Mouse (Mus musculus) kidney, embryonic 14.5 days (tissue): ENCODE data around the gene Olfr974. TPM values are rescaled to one million over a fixed set of nuclear protein-coding genes. Genes with fewer than 3 reads are reported as not detected.
"Not testable (repeated sequence)": the region's sequence is repeated elsewhere in the genome, so short reads cannot be mapped to it uniquely, and the experiment has no call there.

ENCODE experiments used
- ATAC-seq: fragments of 200-750 bp; cut with Nextera tagmentation; 2 replicates; pipeline ENCODE4 v1.8.0; 2017; ENCODE audit warnings: moderate number of reproducible peaks, mild to moderate bottlenecking, moderate TSS enrichment, moderate library complexity; ENCODE audit not compliant: low FRiP score, low TSS enrichment
- H3K27ac ChIP-seq: fragments of 300-500 bp; sonication (generic); 2 replicates; pipeline ENCODE4 v1.5.1; 2014; ENCODE audit warnings: low read depth, mild to moderate bottlenecking, low read length, moderate library complexity, mixed read lengths
- H3K27me3 ChIP-seq: fragments of 300-500 bp; sonication (generic); 2 replicates; pipeline ENCODE4 v1.6.1; 2014; ENCODE audit warnings: mild to moderate bottlenecking, low read length; ENCODE audit not compliant: control insufficient read depth, insufficient read depth
- H3K36me3 ChIP-seq: fragments of 300-500 bp; sonication (generic); 2 replicates; pipeline ENCODE4 v1.6.1; 2014; ENCODE audit warnings: low read length, mixed read lengths; ENCODE audit not compliant: control insufficient read depth, insufficient read depth
- H3K4me1 ChIP-seq: fragments of 300-500 bp; sonication (generic); 2 replicates; pipeline ENCODE4 v1.6.1; 2014; ENCODE audit warnings: low read length, mixed read lengths; ENCODE audit not compliant: control insufficient read depth, insufficient read depth
- H3K4me2 ChIP-seq: fragments of 300-500 bp; sonication (generic); replicated peaks from 2 replicates; pipeline ENCODE4 v1.6.1; 2014; ENCODE audit warnings: low read depth, mild to moderate bottlenecking, low read length
- H3K4me3 ChIP-seq: fragments of 300-500 bp; sonication (generic); 2 replicates; pipeline ENCODE4 v1.5.1; 2014; ENCODE audit warnings: mild to moderate bottlenecking, low read length
- H3K9ac ChIP-seq: fragments of 300-500 bp; sonication (generic); 2 replicates; pipeline ENCODE4 v1.6.1; 2014; ENCODE audit warnings: low read depth, mild to moderate bottlenecking, low read length, moderate library complexity
- H3K9me3 ChIP-seq: fragments of 300-500 bp; sonication (generic); 2 replicates; pipeline ENCODE4 v1.6.1; 2016; ENCODE audit warnings: low read length; ENCODE audit not compliant: control insufficient read depth
- WGBS: fragments of 180-500 bp; shearing (Covaris S2); extraction: QIAGEN DNeasy Blood & Tissue Kit; methylation state at CpG from one replicate; pipeline ENCODE4 v1.1.7; 2014; 5-methylcytosine and 5-hydroxymethylcytosine counted together
- polyA plus RNA-seq: library from polyadenylated mRNA; unstranded; fragments of >200 nt; fragmentation: Nextera tagmentation; extraction: Ambion mirVana; gene quantifications from 2 replicates; pipeline ENCODE4 v1.2.1, GENCODE M21; 2014

Gene Olfr974
- polyA plus RNA-seq = not detected in 2 replicates

- no peak within 1 kb of the TSS for H3K27ac ChIP-seq
- H3K27me3 ChIP-seq = no peaks in the 10 kb centered on the region
- H3K4me3 ChIP-seq = no peak within 1 kb of the TSS
- no peaks in the 10 kb centered on the region for H3K9me3 ChIP-seq
- H3K36me3 ChIP-seq = no peaks in the 10 kb centered on the region
- no peak within 1 kb of the TSS for H3K4me2 ChIP-seq
- WGBS = 100% methylated on average over 1 of the region's 1 CpGs
- H3K4me1 ChIP-seq = no peaks in the 10 kb centered on the region
- H3K9ac ChIP-seq = no peak within 1 kb of the TSS
- no peak for ATAC-seq
Measured at GRCm38 (mm10) chr9:39937201-39937600, at the start of gene Olfr974. Olfr974 (plus strand) TSS chr9:39937501.

- ATAC-seq = no peak
- H3K27me3 ChIP-seq = no peaks in the 10 kb centered on the region
- H3K27ac ChIP-seq = no peak overlapping the region
- no peak overlapping the region for H3K4me3 ChIP-seq
- H3K9ac ChIP-seq = no peak overlapping the region
- no peak overlapping the region for H3K4me2 ChIP-seq
- H3K4me1 ChIP-seq = no peaks in the 10 kb centered on the region
- WGBS = 85% methylated on average over 6 of the region's 6 CpGs
- H3K36me3 ChIP-seq = no peaks in the 10 kb centered on the region
- H3K9me3 ChIP-seq = no peaks in the 10 kb centered on the region
Measured at GRCm38 (mm10) chr9:39905106-39905505, 32.2 kb upstream of the Olfr974 start.

- Histone ChIP-seq H3K9me3 (no peaks in the 10 kb centered on the region), H3K4me1 (no peaks in the 10 kb centered on the region), H3K9ac (no peak within 1 kb of the TSS), H3K4me2 (no peak within 1 kb of the TSS), H3K27me3 (no peaks in the 10 kb centered on the region), H3K27ac (no peak within 1 kb of the TSS), H3K4me3 (no peak within 1 kb of the TSS), H3K36me3 (no peaks in the 10 kb centered on the region)
- ATAC-seq = no peak
- WGBS = 68% methylated on average over 2 of the region's 2 CpGs
Measured at GRCm38 (mm10) chr9:39907036-39907435, 30.3 kb upstream of the Olfr974 start, which contains the start of gene Olfr229. Olfr229 (plus strand) TSS chr9:39907336.

GRCm38 (mm10) chr9:39909939-39910338 lies 27.4 kb upstream of the Olfr974 start:
- no peak overlapping the region for H3K27ac ChIP-seq
- H3K4me1 ChIP-seq = no peaks in the 10 kb centered on the region
- 86% methylated on average over 3 of the region's 3 CpGs for WGBS
- no peaks in the 10 kb centered on the region for H3K27me3 ChIP-seq
- no peak overlapping the region for H3K4me3 ChIP-seq
- no peak for ATAC-seq
- H3K4me2 ChIP-seq = no peak overlapping the region
- no peak overlapping the region for H3K9ac ChIP-seq
- no peaks in the 10 kb centered on the region for H3K36me3 ChIP-seq
- no peaks in the 10 kb centered on the region for H3K9me3 ChIP-seq

- H3K4me1 ChIP-seq, H3K9ac ChIP-seq, H3K4me2 ChIP-seq, H3K9me3 ChIP-seq, H3K4me3 ChIP-seq, H3K27ac ChIP-seq, H3K27me3 ChIP-seq, ATAC-seq, H3K36me3 ChIP-seq: not testable (repeated sequence)
- no CpG with 5 or more reads among the region's 4 CpGs for WGBS
Measured at GRCm38 (mm10) chr9:39927975-39928836, 9.1 kb upstream of the Olfr974 start.

- not testable (repeated sequence) for H3K4me2 ChIP-seq, H3K27me3 ChIP-seq, H3K9ac ChIP-seq, H3K4me3 ChIP-seq, ATAC-seq, H3K27ac ChIP-seq, H3K36me3 ChIP-seq, H3K4me1 ChIP-seq, H3K9me3 ChIP-seq
- 82% methylated on average over 1 of the region's 1 CpGs for WGBS
Measured at GRCm38 (mm10) chr9:39928837-39929236, 8.5 kb upstream of the Olfr974 start.

- H3K4me2 ChIP-seq = no peak within 1 kb of the TSS
- no peak within 1 kb of the TSS for H3K27ac ChIP-seq
- no peak for ATAC-seq
- no peaks in the 10 kb centered on the region for H3K36me3 ChIP-seq
- H3K4me3 ChIP-seq = no peak within 1 kb of the TSS
- no peaks in the 10 kb centered on the region for H3K27me3 ChIP-seq
- H3K4me1 ChIP-seq = no peaks in the 10 kb centered on the region
- WGBS = 77% methylated on average over 1 of the region's 1 CpGs
- H3K9me3 ChIP-seq = no peaks in the 10 kb centered on the region
- H3K9ac ChIP-seq = no peak within 1 kb of the TSS
Measured at GRCm38 (mm10) chr9:39951946-39952345, 14.6 kb downstream of the Olfr974 start, which contains the start of gene Olfr975. Olfr975 (minus strand) TSS chr9:39952046.

- not testable (repeated sequence) for H3K36me3 ChIP-seq, H3K9ac ChIP-seq, ATAC-seq, H3K9me3 ChIP-seq, H3K4me3 ChIP-seq, H3K4me2 ChIP-seq, H3K27ac ChIP-seq, H3K27me3 ChIP-seq, H3K4me1 ChIP-seq
- 86% methylated on average over 5 of the region's 9 CpGs for WGBS
Measured at GRCm38 (mm10) chr9:39961033-39961432, 23.7 kb downstream of the Olfr974 start, which contains the start of gene Olfr976. Olfr976 (minus strand) TSS chr9:39961133.

- H3K9ac ChIP-seq, H3K4me1 ChIP-seq, H3K36me3 ChIP-seq, H3K27me3 ChIP-seq, H3K9me3 ChIP-seq, H3K4me3 ChIP-seq, ATAC-seq, H3K4me2 ChIP-seq, H3K27ac ChIP-seq: not testable (repeated sequence)
- WGBS = 89% methylated on average over 1 of the region's 1 CpGs
Measured at GRCm38 (mm10) chr9:39976581-39977145, 39.4 kb downstream of the Olfr974 start.
